Mouse (Mus musculus) spleen, embryonic (tissue): ENCODE data around the gene Klf9.

ENCODE experiments used
- CTCF ChIA-PET: fragments of 350-600 bp; sonication (Branson Sonifier 250); formaldehyde crosslinking; loops from one replicate; lab custom pipeline; 2022; lab: Charles Lee

The Klf9 gene

GRCm38 (mm10) chr19:23140689-23141317 is at the start of gene Klf9:
Klf9 (plus strand) TSS chr19:23141226.
- CTCF ChIA-PET: interaction anchor here (0.5 kb wide), 1 partner anchor 120 kb away, joined by 3 read pairs; no protein-coding TSS in a partner anchor

GRCm38 (mm10) chr19:23091586-23091985 is 49.4 kb upstream of the Klf9 start:
- CTCF ChIA-PET: no interaction called here

- CTCF ChIA-PET: no interaction called here
Observed at GRCm38 (mm10) chr19:23093548-23093947, 47.5 kb upstream of the Klf9 start.

DNA sequence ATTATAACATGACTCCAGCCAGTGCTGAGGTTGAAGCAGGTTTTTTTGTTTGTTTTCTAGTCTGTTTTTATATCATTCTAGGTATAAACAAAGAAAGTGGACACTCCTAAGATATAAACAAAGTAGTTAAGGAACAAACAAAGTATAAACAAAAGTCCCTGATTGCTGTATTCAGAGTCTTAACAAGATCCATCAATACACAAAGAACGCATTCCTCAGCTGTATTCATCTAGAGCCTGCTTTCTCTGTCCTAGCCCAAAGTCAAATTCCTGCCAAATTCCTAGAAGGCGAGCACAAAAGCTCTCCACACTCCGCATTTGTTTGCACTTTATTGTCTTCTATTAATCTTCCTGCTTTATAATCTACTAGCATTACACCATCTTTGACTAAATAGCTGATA is 46.1 kb upstream of the Klf9 start:
- CTCF ChIA-PET: no interaction called here

- CTCF ChIA-PET: no interaction called here
Observed at GRCm38 (mm10) chr19:23106859-23107258, 34.2 kb upstream of the Klf9 start.

- CTCF ChIA-PET: no interaction called here
Observed at GRCm38 (mm10) chr19:23107335-23107734, 33.7 kb upstream of the Klf9 start.

GRCm38 (mm10) chr19:23121875-23122274 is 19.2 kb upstream of the Klf9 start:
- CTCF ChIA-PET: no interaction called here

DNA sequence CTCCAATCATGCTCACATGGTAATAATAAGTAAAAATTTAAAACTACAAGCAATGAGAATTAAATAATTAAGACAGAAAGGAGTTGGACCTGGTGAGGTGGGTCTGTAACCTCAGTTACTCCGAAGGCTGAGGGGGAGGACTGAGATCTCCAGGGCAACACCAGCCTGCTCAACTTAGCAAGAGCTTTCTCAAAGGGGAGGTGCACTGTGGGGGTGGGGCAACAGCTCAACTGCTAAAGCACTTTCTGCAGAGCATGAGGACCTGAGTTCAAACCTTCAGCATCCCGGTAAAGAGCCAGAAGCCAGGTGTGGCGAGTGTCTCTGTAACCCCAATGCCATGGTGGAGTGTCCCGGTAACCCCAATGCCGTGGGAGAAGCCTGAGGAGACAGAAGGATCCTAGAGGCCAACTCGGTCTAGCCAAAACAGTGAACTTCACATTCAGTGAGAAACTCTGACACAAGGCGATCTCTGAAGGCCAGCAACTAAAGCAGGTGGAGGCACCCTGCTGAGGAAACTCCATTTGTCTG is 16.9 kb upstream of the Klf9 start:
- CTCF ChIA-PET: no interaction called here

GRCm38 (mm10) chr19:23125227-23126150 is 15.5 kb upstream of the Klf9 start:
- CTCF ChIA-PET: interaction anchor here (0.7 kb wide), 1 partner anchor 195 kb away, joined by 3 read pairs; no protein-coding TSS in a partner anchor

- CTCF ChIA-PET: no interaction called here
Observed at GRCm38 (mm10) chr19:23129908-23130307, 11.1 kb upstream of the Klf9 start.

GRCm38 (mm10) chr19:23132106-23132635 is 8.9 kb upstream of the Klf9 start:
- CTCF ChIA-PET: no interaction called here

DNA sequence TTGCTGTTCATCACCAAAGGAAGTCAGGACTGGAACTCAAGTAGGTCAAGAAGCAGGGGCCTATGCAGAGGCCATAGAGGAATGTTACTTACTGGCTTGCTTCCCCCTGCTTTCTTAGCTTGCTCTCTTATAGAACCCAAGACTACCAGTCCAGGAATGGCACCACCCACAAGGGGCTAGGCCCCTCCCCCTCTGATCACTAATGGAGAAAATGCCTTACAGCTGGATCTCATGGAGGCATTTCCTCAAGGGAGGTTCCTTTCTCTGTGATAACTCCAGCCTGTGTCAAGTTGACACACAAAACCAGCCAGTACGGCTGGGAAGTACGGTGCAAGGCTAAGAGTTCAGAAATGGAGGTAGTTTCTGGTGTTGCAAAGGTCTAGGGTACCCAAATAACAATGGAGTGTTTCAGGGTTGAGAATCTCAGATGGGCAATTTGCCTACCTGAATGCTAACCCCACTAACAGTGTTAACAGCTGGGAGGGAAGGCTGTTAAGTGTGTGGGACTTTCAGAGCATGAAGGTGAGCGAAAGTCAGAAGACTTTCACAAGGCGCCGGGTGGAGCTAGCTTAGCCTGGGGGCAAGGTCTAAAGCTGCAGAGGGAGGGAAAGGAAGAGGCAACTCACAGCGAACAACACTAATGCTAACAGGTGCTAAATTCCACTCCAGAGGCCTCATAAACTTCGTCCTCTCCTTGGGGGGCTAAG is 8.2 kb upstream of the Klf9 start:
- CTCF ChIA-PET: no interaction called here

- CTCF ChIA-PET: no interaction called here
Observed at GRCm38 (mm10) chr19:23133427-23134094, 7.5 kb upstream of the Klf9 start.

DNA sequence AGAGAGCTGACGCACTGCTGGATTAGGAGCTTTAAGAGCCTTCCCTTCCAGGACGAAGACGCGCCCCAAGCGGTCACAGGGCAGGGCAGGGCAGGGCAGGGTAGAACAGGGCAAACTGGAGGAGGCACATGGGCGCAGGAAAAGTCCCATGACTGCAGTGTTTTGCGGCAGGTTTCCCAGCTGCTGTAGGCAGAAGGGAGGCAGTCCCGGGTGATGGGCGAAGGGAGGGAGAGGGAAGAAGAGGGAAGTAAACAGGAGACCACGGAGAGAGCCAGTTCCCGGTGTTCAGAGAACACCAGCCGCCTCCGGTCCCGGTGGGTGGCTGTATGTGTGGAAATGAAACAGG is 7.0 kb upstream of the Klf9 start:
- CTCF ChIA-PET: interaction anchor here (0.8 kb wide), 1 partner anchor 132 kb away, joined by 7 read pairs; no protein-coding TSS in a partner anchor

- CTCF ChIA-PET: interaction anchor here (0.8 kb wide), 1 partner anchor 131 kb away, joined by 7 read pairs; no protein-coding TSS in a partner anchor
Observed at GRCm38 (mm10) chr19:23134441-23135301, 6.4 kb upstream of the Klf9 start.

- CTCF ChIA-PET: no interaction called here
Observed at GRCm38 (mm10) chr19:23135349-23136201, 5.5 kb upstream of the Klf9 start.

DNA sequence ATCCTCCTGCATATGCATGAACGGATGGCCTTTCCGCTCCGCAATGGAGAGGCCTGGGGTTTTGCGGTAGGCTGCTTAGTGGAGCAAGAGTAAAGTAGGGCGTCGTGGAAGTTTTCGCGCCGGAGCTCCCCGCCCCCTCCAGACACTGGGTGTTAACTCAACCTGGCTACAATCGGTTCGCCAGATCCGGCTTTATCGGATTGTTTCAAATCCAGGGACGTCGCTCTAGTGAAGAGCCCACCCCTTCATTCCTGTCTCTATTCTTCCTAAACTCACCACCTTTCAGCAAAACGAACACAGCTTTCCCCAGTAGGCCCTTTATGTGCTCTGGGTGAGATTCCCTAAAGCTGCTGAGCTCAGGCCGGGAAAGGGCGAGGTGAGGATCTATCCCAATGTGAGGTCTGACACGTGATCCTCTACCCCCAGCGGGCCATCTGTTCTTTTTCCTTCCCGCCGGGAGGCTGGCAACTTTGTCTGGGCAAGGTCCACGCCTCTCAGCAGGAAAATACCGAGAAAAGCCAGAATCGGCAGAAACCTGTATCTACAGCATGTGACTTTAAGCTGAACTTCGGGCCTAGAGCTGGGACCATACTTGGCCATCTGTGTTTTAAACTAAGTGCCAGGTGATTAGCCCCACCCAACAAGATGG is 4.7 kb upstream of the Klf9 start:
- CTCF ChIA-PET: no interaction called here

DNA sequence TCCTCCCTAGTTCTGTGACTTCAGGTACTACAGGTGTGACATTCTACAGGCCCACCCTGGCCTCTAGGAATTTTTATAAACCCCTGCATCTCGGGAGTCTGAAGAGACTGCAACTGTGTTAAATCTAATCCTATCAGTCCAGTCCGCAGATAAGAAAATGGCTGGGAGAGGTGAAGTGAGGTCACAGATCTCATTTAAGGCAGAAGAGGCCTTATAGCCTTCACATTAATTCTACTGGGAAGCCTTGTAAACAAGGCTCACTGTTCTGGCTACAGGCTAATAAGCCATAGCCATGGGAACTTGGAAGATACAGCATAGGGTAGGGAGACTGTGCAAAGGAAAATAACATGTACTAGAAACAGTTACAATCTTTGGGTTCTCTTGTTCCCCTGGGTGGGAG is 3.7 kb upstream of the Klf9 start:
- CTCF ChIA-PET: no interaction called here
